Mouse (Mus musculus) midbrain, embryonic 10.5 days (tissue): ENCODE measurements around the gene Cks2. TPM values are rescaled to one million over a fixed set of nuclear protein-coding genes. Genes with fewer than 3 reads are reported as not detected.
"Not testable (repeated sequence)": the region's sequence is repeated elsewhere in the genome, so short reads cannot be mapped to it uniquely, and the experiment has no call there.

ENCODE experiments used
- DNase-seq: peaks from one replicate; pipeline ENCODE4 v3.0.0-alpha.2; 2017; ENCODE audit warnings: low spot score
- H3K27ac ChIP-seq: fragments of 300-500 bp; sonication (generic); replicated peaks from 2 replicates; pipeline ENCODE4 v1.5.1; 2016; ENCODE audit warnings: mild to moderate bottlenecking
- H3K27me3 ChIP-seq: fragments of 300-500 bp; sonication (generic); 2 replicates; pipeline ENCODE4 v1.6.1; 2016; ENCODE audit warnings: low read depth, mild to moderate bottlenecking; ENCODE audit not compliant: poor library complexity, severe bottlenecking
- H3K36me3 ChIP-seq: fragments of 300-500 bp; sonication (generic); 2 replicates; pipeline ENCODE4 v1.6.1; 2016; ENCODE audit warnings: mild to moderate bottlenecking, moderate library complexity
- H3K4me1 ChIP-seq: fragments of 300-500 bp; sonication (generic); 2 replicates; pipeline ENCODE4 v1.6.1; 2016
- H3K4me3 ChIP-seq: fragments of 300-500 bp; sonication (generic); 2 replicates; pipeline ENCODE4 v1.5.1; 2016; ENCODE audit warnings: mild to moderate bottlenecking, moderate library complexity
- H3K9me3 ChIP-seq: fragments of 300-500 bp; sonication (generic); replicated peaks from 2 replicates; pipeline ENCODE4 v1.6.1; 2016; ENCODE audit warnings: mild to moderate bottlenecking
- WGBS: fragments of 180-500 bp; shearing (Covaris S2); methylation state at CpG from one replicate; pipeline ENCODE4 v1.1.7; 2016; 5-methylcytosine and 5-hydroxymethylcytosine counted together
- polyA plus RNA-seq: library from polyadenylated mRNA; unstranded; fragments of >200 nt; fragmentation: Nextera tagmentation; extraction: Ambion mirVana; gene quantifications from 2 replicates; pipeline ENCODE4 v1.2.1, GENCODE M21; 2016

Cks2 gene
- polyA plus RNA-seq, 1 experiment from 2014 or later: 427 TPM

DNA sequence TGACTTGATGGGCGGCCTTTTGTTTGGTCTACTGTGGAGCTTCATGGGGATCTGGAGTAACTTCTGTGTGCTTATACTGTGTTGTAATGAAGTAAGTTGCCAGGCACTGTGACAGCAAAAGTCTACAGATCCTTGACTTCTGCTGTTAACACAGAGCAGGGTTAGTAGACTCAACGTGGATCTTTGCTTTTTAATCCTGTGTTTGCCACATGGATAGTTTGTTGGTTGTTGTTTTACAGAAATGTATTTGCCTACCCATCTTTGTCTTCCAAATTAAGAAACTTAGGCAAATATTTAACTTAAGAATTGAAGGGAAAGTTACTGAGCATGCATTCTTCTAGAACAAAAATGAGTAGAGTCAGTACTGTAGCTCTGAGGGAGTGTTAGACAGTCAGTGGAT lies 18.5 kb downstream of the Cks2 start:
- no peak overlapping the region for H3K27ac ChIP-seq
- WGBS: 95% methylated on average over 2 of the region's 2 CpGs
- H3K36me3 ChIP-seq: peaks cover 97% of the 10 kb centered on the region
- no peak for DNase-seq
- H3K4me1 ChIP-seq: no peaks in the 10 kb centered on the region
- H3K9me3 ChIP-seq: no peaks in the 10 kb centered on the region
- no peaks in the 10 kb centered on the region for H3K27me3 ChIP-seq
- H3K4me3 ChIP-seq: no peak overlapping the region

DNA sequence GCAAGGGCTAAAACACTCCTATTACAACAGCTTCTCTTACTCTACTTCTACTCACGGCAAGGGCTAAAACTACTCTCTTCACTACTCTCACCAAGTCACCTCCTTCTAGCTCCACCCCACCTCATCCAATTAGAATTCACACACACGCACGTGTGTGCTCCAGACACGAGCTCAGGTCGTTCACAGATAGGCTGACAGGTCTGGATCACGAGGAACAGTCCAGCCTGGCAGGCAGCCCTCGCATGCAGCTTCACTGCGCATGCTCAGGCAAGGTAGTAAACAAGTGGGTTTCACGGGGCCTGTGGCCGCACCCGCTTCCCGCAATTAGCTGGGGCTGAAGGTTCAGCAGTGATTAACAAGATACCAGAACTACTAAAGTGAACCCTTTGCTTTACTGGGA lies 23.2 kb downstream of the Cks2 start:
- H3K36me3 ChIP-seq: peaks cover 90% of the 10 kb centered on the region
- not testable (repeated sequence) for H3K27ac ChIP-seq, H3K4me1 ChIP-seq, H3K27me3 ChIP-seq, H3K4me3 ChIP-seq, H3K9me3 ChIP-seq, DNase-seq
- 93% methylated on average over 12 of the region's 12 CpGs for WGBS

DNA sequence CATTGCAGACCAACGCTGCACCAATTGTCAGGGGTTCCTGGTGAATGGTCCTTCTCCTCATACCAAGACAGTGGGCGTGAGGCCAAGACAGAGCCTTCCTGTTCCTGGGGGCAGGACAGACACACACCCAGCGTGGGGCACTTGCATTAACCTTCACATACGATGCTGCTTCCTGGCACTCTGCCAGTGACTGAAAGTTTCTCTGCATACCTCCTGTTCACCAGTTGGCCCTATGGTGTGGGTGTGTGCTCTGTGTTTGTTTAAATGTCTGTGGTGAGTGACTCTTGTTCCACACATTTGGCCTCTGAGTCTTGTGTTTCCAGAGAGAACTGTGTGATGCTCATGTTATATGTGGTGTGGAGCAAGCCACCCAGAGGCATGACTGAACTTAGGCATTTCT lies 31.6 kb downstream of the Cks2 start:
- 92% methylated on average over 4 of the region's 4 CpGs for WGBS
- Histone ChIP-seq H3K36me3 (peaks cover 96% of the 10 kb centered on the region), H3K27ac (no peak overlapping the region), H3K4me3 (no peak overlapping the region), H3K9me3 (no peaks in the 10 kb centered on the region), H3K27me3 (no peaks in the 10 kb centered on the region), H3K4me1 (no peaks in the 10 kb centered on the region)
- DNase-seq: no peak

DNA sequence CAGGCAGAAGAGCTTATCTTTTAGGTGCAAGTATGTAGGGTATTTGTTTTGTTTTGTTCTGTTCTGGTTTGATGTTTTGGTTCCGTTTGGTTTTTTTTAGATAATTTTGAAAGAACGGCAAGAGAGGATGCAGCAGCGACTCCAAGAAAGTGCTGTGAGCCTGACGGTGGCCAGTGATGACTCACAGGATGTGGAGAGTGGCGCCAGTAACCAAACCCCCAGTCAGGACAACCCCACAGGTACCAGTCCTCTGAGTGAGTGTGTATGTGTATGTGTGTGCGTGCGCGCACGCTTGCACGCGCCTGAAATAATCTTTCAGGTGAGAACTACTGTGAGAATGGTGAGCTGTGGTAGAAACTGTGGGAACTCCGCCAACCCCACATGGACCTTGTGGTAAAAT lies 32.0 kb downstream of the Cks2 start:
- no peaks in the 10 kb centered on the region for H3K4me1 ChIP-seq
- peaks cover 96% of the 10 kb centered on the region for H3K36me3 ChIP-seq
- no peak overlapping the region for H3K4me3 ChIP-seq
- no peak overlapping the region for H3K27ac ChIP-seq
- no peak for DNase-seq
- WGBS: 96% methylated on average over 12 of the region's 12 CpGs
- H3K9me3 ChIP-seq: no peaks in the 10 kb centered on the region
- no peaks in the 10 kb centered on the region for H3K27me3 ChIP-seq

DNA sequence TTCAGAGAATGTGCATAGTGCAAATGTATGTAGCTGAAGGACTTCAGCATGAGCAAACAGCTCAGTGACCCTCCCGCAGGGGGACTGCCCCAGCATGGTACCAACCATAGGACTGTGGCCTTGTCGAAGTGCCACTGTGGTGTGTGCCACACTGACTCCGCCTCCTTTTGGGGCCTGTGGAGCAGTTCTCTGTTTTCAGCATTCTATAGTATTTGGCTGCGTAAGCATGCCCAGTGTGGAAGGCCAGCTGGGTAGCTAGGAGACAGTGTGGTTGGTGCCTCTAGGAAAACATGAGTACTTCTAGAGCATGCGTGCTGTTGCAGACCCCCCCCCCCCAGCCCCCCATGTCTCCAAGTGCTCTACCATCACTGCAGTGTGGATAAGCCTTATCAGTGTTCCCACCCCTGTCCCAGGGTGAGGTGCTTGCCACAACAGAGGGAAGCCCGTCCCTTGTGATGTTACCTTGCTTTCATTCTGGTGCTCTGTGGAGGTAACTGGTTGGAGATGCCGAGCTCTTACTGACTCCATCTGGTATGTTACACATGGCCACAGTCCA lies 32.7 kb downstream of the Cks2 start:
- 94% methylated on average over 7 of the region's 7 CpGs for WGBS
- DNase-seq: no peak
- Histone ChIP-seq H3K9me3 (no peaks in the 10 kb centered on the region), H3K36me3 (peaks cover 100% of the 10 kb centered on the region), H3K4me3 (no peak overlapping the region), H3K4me1 (no peaks in the 10 kb centered on the region), H3K27ac (no peak overlapping the region), H3K27me3 (no peaks in the 10 kb centered on the region)

DNA sequence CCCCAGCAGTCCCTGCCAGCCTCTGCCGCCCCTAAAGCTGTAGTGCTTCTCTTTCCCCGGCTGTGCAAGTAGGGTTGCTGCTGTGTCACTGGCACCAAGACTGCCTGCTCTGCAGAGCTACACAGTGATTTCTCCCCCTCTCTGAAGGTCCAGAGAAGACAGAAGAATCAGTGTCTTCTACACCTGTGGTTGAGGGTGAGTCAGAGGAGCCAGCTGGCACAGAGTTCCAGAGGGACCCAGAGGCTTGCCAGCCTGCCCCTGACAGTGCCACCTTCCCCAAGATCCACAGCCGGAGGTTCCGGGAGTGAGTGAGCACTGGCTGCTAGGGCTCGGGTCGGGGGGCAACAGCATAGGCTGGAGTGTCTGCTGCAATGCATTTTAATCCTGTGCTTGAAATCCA lies 33.7 kb downstream of the Cks2 start:
- Histone ChIP-seq H3K9me3 (no peaks in the 10 kb centered on the region), H3K27ac (no peak overlapping the region), H3K4me1 (no peaks in the 10 kb centered on the region), H3K4me3 (no peak overlapping the region), H3K36me3 (peaks cover 100% of the 10 kb centered on the region), H3K27me3 (no peaks in the 10 kb centered on the region)
- WGBS: 94% methylated on average over 6 of the region's 6 CpGs
- no peak for DNase-seq

DNA sequence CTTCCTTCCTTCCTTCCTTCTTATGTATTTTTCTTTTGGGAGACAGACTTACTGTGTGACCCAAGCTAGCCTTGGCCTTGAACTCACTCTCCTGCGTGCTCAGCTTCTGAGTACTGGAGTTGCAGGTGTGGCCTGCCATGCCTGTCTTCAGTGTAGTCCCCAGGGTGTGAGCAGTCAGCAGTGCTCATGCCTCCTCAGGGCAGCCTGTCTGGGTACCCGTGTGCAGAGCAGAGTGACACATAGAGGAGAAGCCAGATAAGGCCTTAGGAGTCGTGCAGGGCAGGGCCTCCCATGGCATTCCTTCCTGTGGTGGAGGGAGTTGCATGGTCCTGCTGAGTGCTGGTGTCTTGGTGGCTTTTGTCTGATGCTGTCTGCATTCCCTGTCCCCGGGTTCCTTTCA lies 34.3 kb downstream of the Cks2 start:
- H3K27ac ChIP-seq: no peak overlapping the region
- 87% methylated on average over 4 of the region's 4 CpGs for WGBS
- H3K4me1 ChIP-seq: no peaks in the 10 kb centered on the region
- no peaks in the 10 kb centered on the region for H3K9me3 ChIP-seq
- no peaks in the 10 kb centered on the region for H3K27me3 ChIP-seq
- no peak overlapping the region for H3K4me3 ChIP-seq
- peaks cover 100% of the 10 kb centered on the region for H3K36me3 ChIP-seq
- no peak for DNase-seq

DNA sequence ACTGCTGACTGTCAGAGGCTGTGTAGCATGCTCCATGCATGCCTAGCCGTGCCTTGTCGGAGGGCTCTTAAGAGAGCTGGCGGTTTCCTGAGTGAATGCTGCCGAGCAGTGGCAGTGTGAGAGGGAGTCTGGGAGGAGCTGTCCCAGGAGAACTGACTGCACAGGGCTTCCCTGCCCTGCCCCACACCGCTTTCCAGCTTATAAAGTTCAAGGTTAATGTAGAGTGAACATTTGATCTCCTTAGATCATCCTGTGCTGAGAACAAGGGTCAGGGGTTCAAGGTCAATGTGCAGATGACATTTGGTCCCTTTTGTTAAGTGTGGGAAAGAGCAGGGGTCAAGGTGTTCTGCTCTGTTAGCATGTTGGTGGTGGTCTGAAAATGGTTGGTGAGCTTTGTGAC lies 36.0 kb downstream of the Cks2 start:
- Histone ChIP-seq H3K27ac (no peak overlapping the region), H3K4me3 (no peak overlapping the region), H3K36me3 (peaks cover 100% of the 10 kb centered on the region), H3K4me1 (no peaks in the 10 kb centered on the region), H3K9me3 (no peaks in the 10 kb centered on the region), H3K27me3 (no peaks in the 10 kb centered on the region)
- DNase-seq: no peak
- 91% methylated on average over 5 of the region's 5 CpGs for WGBS

DNA sequence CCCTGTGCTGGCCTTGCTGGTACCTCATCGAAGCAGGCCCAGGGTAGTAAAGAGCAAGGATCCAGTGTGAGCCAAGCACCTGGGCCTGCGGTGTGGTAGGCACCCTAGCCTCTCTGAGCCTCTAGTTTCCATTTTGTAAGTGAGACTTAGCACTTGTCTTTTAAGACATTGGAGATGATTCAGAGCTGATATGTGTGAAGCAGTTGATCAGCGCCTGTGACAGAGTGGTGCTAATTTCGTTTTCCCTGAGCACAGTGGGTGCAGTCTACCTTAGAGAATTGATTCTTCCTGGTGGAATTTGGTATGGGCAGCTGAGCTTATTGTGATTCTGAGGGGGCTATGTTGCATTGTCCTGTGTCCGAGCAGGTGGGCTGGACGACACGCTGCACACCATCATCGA lies 36.6 kb downstream of the Cks2 start:
- no peak overlapping the region for H3K27ac ChIP-seq
- H3K9me3 ChIP-seq: no peaks in the 10 kb centered on the region
- H3K36me3 ChIP-seq: peaks cover 100% of the 10 kb centered on the region
- DNase-seq: no peak
- WGBS: 97% methylated on average over 8 of the region's 8 CpGs
- H3K4me1 ChIP-seq: no peaks in the 10 kb centered on the region
- no peaks in the 10 kb centered on the region for H3K27me3 ChIP-seq
- H3K4me3 ChIP-seq: no peak overlapping the region

DNA sequence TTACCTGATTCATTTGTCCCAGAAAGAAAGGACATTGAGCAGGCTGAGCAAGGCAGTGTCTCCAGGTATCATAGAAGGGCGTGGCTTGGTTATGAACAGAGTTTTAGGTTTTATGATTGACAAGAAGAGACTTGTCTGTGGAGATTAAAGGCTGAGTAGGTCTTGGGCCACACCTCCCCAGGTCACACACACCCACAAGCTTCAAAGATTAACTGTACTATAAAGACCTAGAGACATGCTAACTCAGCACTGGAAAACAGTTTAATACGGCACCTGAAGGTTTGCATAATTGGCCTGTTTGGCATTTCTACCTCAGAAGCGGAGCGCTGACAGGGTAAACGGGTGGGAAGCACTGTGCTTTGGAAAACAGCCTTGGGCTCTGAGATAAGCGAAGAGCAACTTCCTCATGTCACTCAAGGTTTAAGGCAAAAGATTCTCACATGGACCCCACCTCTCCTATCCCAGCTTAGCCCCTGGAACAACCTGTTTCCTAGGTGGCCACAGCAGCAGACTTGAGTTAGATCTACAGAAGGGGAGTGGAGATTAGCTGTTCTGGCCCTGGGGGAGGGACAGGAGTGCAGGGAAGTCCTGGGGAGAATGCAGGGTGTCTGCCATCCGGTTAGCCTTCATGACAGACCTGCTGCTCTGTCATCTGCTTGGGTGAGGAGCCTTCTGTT lies 40.4 kb downstream of the Cks2 start:
- H3K9me3 ChIP-seq: no peaks in the 10 kb centered on the region
- no peak overlapping the region for H3K27ac ChIP-seq
- WGBS: 87% methylated on average over 7 of the region's 7 CpGs
- no peak for DNase-seq
- H3K4me1 ChIP-seq: no peaks in the 10 kb centered on the region
- H3K4me3 ChIP-seq: no peak overlapping the region
- H3K27me3 ChIP-seq: no peaks in the 10 kb centered on the region
- H3K36me3 ChIP-seq: peaks cover 92% of the 10 kb centered on the region

DNA sequence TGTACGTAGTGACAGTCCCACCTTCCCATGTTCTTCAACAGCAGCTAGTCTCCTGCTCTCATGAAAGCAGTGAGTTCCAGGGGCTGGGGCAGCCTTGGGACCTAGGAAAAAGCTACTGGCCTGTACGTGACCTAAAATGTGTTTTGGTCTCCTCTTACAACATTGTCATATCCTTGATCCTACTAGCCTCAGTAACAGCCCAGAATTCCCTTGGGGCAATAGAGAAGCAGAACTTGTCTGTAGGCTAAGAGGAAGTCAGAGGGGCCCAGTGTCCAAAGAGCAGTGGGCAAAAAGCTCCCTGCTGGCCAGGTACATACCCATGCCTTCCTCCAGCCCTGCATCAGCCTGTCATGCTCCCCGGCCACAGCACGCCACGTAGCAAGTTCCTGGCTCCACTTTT lies 41.9 kb downstream of the Cks2 start:
- DNase-seq: no peak
- Histone ChIP-seq H3K27ac (no peak overlapping the region), H3K27me3 (no peaks in the 10 kb centered on the region), H3K4me3 (no peak overlapping the region), H3K36me3 (peaks cover 88% of the 10 kb centered on the region), H3K9me3 (no peaks in the 10 kb centered on the region), H3K4me1 (no peaks in the 10 kb centered on the region)
- WGBS: 93% methylated on average over 5 of the region's 5 CpGs

DNA sequence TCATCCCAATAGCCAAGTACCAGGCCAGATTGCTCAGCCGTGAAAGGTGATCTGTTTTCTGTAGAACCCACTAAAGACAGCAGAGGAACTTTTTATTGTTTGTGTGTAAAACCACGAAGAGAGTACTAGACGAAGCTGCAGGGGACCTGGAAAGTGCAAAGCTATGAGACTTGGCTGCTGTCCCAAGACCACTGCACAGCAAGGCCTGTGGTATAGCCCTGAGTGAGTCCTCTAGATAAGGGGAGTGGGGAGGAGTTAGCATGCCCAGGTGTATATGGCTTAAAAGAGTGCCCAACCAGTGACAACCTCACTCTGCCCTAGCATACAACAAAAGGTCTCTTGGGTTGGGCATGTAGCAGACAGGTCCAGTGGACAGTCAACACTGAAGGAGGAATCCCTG lies 43.7 kb downstream of the Cks2 start:
- Histone ChIP-seq H3K4me3 (no peak overlapping the region), H3K9me3 (no peaks in the 10 kb centered on the region), H3K27me3 (no peaks in the 10 kb centered on the region), H3K4me1 (no peaks in the 10 kb centered on the region), H3K36me3 (peaks cover 71% of the 10 kb centered on the region), H3K27ac (no peak overlapping the region)
- WGBS: 63% methylated on average over 3 of the region's 3 CpGs
- DNase-seq: no peak

DNA sequence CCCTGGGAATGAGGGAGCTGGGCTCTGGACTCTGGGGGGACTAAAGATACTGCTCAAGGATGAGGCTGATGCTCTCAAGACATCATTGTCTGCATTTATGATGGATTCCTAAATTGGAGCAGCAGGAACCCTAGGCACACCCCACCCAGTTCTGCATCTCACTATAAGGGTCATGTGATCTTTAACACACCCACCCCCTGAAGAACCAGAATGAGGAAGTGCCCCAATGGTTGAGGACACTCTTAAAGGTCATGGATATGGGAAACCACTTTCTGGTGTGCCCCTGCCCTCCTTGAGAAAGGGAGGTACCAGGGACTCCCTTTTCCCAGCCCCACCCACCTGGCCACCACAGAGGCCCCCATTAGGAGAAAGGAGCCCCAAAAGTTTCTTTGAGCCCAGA lies 51.4 kb downstream of the Cks2 start:
- Histone ChIP-seq H3K27ac (no peak overlapping the region), H3K9me3 (no peaks in the 10 kb centered on the region), H3K4me3 (no peak overlapping the region), H3K4me1 (no peaks in the 10 kb centered on the region), H3K27me3 (no peaks in the 10 kb centered on the region), H3K36me3 (peaks cover 13% of the 10 kb centered on the region; the same call in 1 of the 2 replicates)
- DNase-seq: no peak

DNA sequence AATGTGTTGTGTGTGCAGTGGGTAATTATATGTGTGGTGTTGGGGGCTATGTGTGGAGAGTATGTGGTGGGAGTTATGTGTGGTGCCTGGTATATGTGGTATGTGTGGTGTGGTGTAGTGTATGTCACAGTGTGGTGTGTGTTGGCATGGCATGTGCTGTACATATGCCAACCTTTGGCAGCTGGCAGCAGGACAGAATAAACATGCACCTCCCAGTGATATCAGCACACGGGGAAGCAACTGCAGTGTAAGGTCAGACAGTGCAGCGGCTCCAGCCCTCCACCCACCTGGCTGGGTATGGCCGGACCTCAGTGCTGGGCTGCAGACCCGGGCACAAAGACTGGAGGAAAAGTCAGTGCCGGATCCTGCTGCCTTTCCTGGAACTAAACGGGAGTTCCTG lies 52.4 kb downstream of the Cks2 start:
- Histone ChIP-seq H3K36me3 (peaks cover 17% of the 10 kb centered on the region), H3K9me3 (no peaks in the 10 kb centered on the region), H3K27me3 (no peaks in the 10 kb centered on the region), H3K4me3 (no peak overlapping the region), H3K4me1 (no peaks in the 10 kb centered on the region), H3K27ac (no peak overlapping the region)
- DNase-seq: no peak
- 83% methylated on average over 6 of the region's 6 CpGs for WGBS
